Mouse (Mus musculus) kidney, embryonic 16.5 days (tissue): ENCODE results near the gene Galk1. TPM values are rescaled to one million over a fixed set of nuclear protein-coding genes. Genes with fewer than 3 reads are reported as not detected.

Experiments used
- ATAC-seq: fragments of 200-750 bp; cut with Nextera tagmentation; 2 replicates; pipeline ENCODE4 v1.8.0; 2017; ENCODE audit warnings: moderate TSS enrichment; ENCODE audit not compliant: low FRiP score, low TSS enrichment
- H3K27ac ChIP-seq: fragments of 300-500 bp; sonication (generic); 2 replicates; pipeline ENCODE4 v1.5.1; 2014; ENCODE audit warnings: low read length
- H3K27me3 ChIP-seq: fragments of 300-500 bp; sonication (generic); 2 replicates; pipeline ENCODE4 v1.6.1; 2014; ENCODE audit warnings: low read length, control low read depth, mixed read lengths; ENCODE audit not compliant: insufficient read depth
- H3K36me3 ChIP-seq: fragments of 300-500 bp; sonication (generic); 2 replicates; pipeline ENCODE4 v1.6.1; 2014; ENCODE audit warnings: low read length, control low read depth, mixed read lengths; ENCODE audit not compliant: insufficient read depth
- H3K4me1 ChIP-seq: fragments of 300-500 bp; sonication (generic); 2 replicates; pipeline ENCODE4 v1.6.1; 2014; ENCODE audit warnings: low read length, control low read depth, mixed read lengths; ENCODE audit not compliant: insufficient read depth
- H3K4me2 ChIP-seq: fragments of 300-500 bp; sonication (generic); replicated peaks from 2 replicates; pipeline ENCODE4 v1.6.1; 2014; ENCODE audit warnings: low read depth, low read length
- H3K4me3 ChIP-seq: fragments of 300-500 bp; sonication (generic); 2 replicates; pipeline ENCODE4 v1.5.1; 2014; ENCODE audit warnings: mild to moderate bottlenecking, low read length
- H3K9ac ChIP-seq: fragments of 300-500 bp; sonication (generic); replicated peaks from 2 replicates; pipeline ENCODE4 v1.6.1; 2014; ENCODE audit warnings: low read length
- H3K9me3 ChIP-seq: fragments of 300-500 bp; sonication (generic); 2 replicates; pipeline ENCODE4 v1.6.1; 2016; ENCODE audit warnings: low read length, control low read depth
- WGBS: fragments of 180-500 bp; shearing (Covaris S2); extraction: QIAGEN DNeasy Blood & Tissue Kit; methylation state at CpG from one replicate; pipeline ENCODE4 v1.1.7; 2014; 5-methylcytosine and 5-hydroxymethylcytosine counted together
- polyA plus RNA-seq: library from polyadenylated mRNA; unstranded; fragments of >200 nt; fragmentation: Nextera tagmentation; extraction: Ambion mirVana; gene quantifications from 2 replicates; pipeline ENCODE4 v1.2.1, GENCODE M21; 2015

The Galk1 gene
- polyA plus RNA-seq, 1 experiment from 2014 or later, result 240 TPM

- H3K9me3 ChIP-seq, result no peaks in the 10 kb centered on the region
- H3K4me3 ChIP-seq, result peak overlapping the region; percentile 70
- 27% methylated on average over 14 of the region's 14 CpGs for WGBS
- H3K27me3 ChIP-seq, result no peaks in the 10 kb centered on the region
- peak overlapping the region; percentile 90 for H3K4me2 ChIP-seq
- peaks cover 8% of the 10 kb centered on the region; the same call in 1 of the 2 replicates for H3K36me3 ChIP-seq
- peak overlapping the region; percentile 99 for H3K27ac ChIP-seq
- H3K9ac ChIP-seq, result peak overlapping the region; percentile 95
- ATAC-seq, result peak; percentile 21; the same call in 1 of the 2 replicates
- H3K4me1 ChIP-seq, result peaks cover 26% of the 10 kb centered on the region
Measured at GRCm38 (mm10) chr11:116030898-116031845, 18.7 kb upstream of the Galk1 start.

DNA sequence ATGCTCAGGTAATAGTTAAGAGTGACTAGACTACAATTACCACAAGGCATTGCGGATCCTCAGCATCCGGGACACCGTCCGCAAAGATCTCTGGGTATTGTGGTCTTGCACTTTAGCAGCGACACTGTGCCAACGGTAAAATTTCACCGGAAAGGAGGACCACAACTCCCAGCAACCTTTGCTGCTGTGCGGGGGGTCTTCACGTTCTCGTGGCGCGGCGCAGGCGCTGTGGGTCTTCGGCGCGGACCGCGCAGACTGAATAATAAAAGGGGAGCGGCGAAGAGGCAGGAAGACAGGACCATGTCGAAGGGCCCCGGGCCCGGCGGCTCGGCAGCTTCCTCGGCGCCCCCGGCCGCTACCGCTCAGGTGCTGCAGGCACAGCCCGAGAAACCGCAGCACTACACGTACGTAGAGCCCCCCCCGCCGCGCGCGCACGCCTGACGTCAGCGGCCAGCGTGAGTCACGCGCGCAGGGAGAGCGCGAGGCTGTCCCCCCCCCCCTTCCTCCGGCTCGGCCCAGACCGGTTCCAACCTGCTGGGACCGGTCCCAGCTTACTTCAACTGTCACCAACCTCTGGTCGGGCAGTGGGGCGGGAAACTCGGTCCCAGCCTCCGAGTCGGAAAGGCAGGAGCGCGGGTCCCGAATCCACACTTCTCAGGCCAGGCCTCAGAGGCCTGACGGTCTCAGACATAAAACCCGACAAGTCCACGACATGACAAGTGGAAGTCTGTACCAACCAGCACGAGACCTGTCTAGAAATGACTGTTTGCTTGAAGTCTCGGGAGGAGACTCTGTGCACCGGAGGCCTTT, 17.8 kb upstream of the Galk1 start, which contains the start of gene Unk:
Gene Unk, plus strand, starts transcription at position 235 of the 810 bp plus-strand sequence.
- WGBS, result under 1% methylated on average over 61 of the region's 67 CpGs
- peaks cover 26% of the 10 kb centered on the region for H3K4me1 ChIP-seq

DNA sequence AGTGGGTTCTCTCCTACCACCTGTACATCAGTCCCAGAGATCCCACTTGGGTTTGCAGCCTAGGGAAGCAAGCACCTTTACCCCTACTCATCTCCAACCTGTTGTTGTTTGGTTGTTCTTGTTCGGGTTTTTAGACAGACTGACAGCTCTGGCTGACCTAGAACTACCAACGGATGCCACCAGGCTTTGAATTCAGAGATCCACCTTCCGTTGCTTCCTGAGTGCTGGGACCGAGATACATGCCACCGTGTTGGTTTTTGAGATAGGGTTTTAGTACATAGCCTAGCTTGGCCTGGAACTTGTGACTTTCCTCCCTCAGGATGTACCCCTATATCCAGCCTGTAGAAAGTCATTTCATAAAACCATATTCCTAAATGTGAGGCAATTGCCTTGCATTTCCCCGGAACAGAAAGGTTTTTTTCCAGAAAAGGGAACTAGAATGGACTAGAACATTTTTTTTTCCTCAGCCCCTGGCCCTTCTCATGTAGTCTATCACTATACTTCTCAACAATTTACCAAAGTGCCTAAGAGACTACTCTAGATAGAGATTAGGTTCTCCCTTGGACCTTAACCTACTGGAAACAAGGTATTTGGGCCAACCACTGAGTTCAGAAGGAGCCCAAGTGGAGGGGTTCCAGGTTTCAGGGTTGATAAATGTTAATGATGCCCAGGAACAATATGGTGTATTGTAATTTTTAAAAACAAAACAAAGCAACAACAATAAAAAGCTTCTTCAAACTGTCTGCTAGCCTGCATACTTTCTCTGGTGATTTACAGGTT, 16.8 kb upstream of the Galk1 start:
- no peak for ATAC-seq
- 76% methylated on average over 6 of the region's 6 CpGs for WGBS
- Histone ChIP-seq H3K27ac (peak overlapping the region; percentile 73), H3K9ac (peak overlapping the region; percentile 69), H3K9me3 (no peaks in the 10 kb centered on the region), H3K27me3 (no peaks in the 10 kb centered on the region), H3K4me3 (peak overlapping the region; percentile 70), H3K36me3 (0 out of 2 replicates have a peak, but pooled peaks cover 3% of the 10 kb centered on the region), H3K4me2 (peak overlapping the region; percentile 62), H3K4me1 (peaks cover 26% of the 10 kb centered on the region)

More for the DNA sequence above, 17.8 kb upstream of the Galk1 start, which contains the start of gene Unk:
- ATAC-seq, result peak; percentile 96
- Histone ChIP-seq H3K4me3 (peak within 1 kb of the TSS; percentile 70), H3K27me3 (no peaks in the 10 kb centered on the region), H3K4me2 (peak within 1 kb of the TSS; percentile 90), H3K9me3 (no peaks in the 10 kb centered on the region), H3K27ac (peak within 1 kb of the TSS; percentile 99), H3K36me3 (peaks cover 8% of the 10 kb centered on the region; the same call in 1 of the 2 replicates), H3K9ac (peak within 1 kb of the TSS; percentile 95)

DNA sequence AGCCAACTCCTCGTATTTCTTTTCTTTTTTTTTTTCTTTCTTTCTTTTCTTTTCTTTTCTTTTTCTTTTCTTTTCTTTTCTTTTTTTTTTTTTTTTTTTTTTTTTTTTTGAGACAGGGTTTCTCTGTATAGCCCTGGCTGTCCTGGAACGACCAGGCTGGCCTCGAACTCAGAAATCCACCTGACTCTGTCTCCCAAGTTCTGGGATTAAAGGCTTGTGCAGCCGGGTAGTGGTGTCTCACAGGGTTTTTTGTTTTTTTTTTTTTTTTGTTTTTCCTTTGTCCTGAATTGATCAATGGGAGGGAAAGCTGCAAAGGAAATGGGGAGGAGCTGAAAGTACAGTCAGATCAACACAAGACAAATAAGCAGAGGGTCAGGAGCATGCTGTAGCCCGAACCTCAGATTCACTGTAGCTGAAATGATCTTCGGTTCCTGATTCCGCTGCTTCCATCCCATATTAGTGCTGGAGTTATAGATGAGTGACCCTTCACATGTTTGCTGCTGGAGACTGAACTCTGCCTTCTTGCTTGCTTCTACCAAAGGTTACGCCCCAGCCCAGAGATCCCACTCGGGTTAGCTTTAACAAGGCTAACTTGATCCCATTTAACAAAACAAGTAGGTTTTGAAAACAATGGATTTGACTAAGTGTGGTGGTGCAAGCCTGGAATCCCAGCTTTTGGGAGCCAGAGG, 15.8 kb upstream of the Galk1 start:
- H3K4me3 ChIP-seq, result no peak overlapping the region
- ATAC-seq, result no peak
- WGBS, result 79% methylated on average over 9 of the region's 9 CpGs

DNA sequence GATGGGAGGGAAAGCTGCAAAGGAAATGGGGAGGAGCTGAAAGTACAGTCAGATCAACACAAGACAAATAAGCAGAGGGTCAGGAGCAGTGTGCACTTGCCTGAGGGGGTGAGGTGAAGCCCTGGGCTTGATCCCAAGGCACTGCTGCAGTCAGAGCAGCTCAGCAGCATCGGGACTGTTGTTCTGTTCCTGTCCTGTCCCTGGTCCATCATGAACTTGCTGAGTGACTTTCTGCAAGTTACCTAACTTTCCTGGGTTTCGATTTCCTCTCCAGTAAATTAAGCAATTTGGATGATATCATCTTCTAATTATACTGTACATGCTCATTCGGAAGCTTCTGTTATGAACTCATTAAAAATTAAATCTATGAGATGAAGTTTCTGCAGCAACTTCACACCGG, 15.2 kb upstream of the Galk1 start, which contains the start of gene H3f3b:
Gene H3f3b, minus strand, starts transcription at position 207 of the 400 bp plus-strand sequence.
- Histone ChIP-seq H3K9me3 (no peaks in the 10 kb centered on the region), H3K4me2 (no peak within 1 kb of the TSS), H3K27ac (no peak within 1 kb of the TSS), H3K4me1 (peaks cover 23% of the 10 kb centered on the region), H3K36me3 (0 out of 2 replicates have a peak, but pooled peaks cover 6% of the 10 kb centered on the region), H3K9ac (no peak within 1 kb of the TSS), H3K27me3 (no peaks in the 10 kb centered on the region), H3K4me3 (no peak within 1 kb of the TSS)
- no peak for ATAC-seq
- 75% methylated on average over 4 of the region's 4 CpGs for WGBS

More for the DNA sequence above, 15.8 kb upstream of the Galk1 start:
- no peak overlapping the region for H3K27ac ChIP-seq
- H3K4me2 ChIP-seq, result no peak overlapping the region
- no peaks in the 10 kb centered on the region for H3K9me3 ChIP-seq
- H3K4me1 ChIP-seq, result peaks cover 26% of the 10 kb centered on the region
- no peak overlapping the region for H3K9ac ChIP-seq
- 0 out of 2 replicates have a peak, but pooled peaks cover 6% of the 10 kb centered on the region for H3K36me3 ChIP-seq
- no peaks in the 10 kb centered on the region for H3K27me3 ChIP-seq

- H3K27ac ChIP-seq, result no peak overlapping the region
- no peaks in the 10 kb centered on the region for H3K9me3 ChIP-seq
Measured at GRCm38 (mm10) chr11:116025056-116025845, 12.7 kb upstream of the Galk1 start.

GRCm38 (mm10) chr11:116024356-116024808, 11.9 kb upstream of the Galk1 start:
- Histone ChIP-seq H3K9me3 (no peaks in the 10 kb centered on the region), H3K36me3 (peaks cover 12% of the 10 kb centered on the region), H3K4me1 (peaks cover 14% of the 10 kb centered on the region; the same call in 1 of the 2 replicates), H3K4me3 (peak overlapping the region; percentile 89), H3K27me3 (no peaks in the 10 kb centered on the region), H3K4me2 (no peak overlapping the region), H3K9ac (peak overlapping the region; percentile 99), H3K27ac (peak overlapping the region; percentile 97)
- ATAC-seq, result peak; percentile 95
- under 1% methylated on average over 37 of the region's 37 CpGs for WGBS

More at GRCm38 (mm10) chr11:116025056-116025845, 12.7 kb upstream of the Galk1 start:
- ATAC-seq, result no peak
- H3K36me3 ChIP-seq, result peaks cover 12% of the 10 kb centered on the region
- H3K4me3 ChIP-seq, result no peak overlapping the region
- no peak overlapping the region for H3K4me2 ChIP-seq
- peaks cover 18% of the 10 kb centered on the region; the same call in 1 of the 2 replicates for H3K4me1 ChIP-seq
- H3K9ac ChIP-seq, result no peak overlapping the region
- H3K27me3 ChIP-seq, result no peaks in the 10 kb centered on the region
- WGBS, result 90% methylated on average over 3 of the region's 3 CpGs

- peaks cover 12% of the 10 kb centered on the region for H3K36me3 ChIP-seq
- ATAC-seq, result peak; percentile 74
- under 1% methylated on average over 54 of the region's 57 CpGs for WGBS
- H3K4me2 ChIP-seq, result peak overlapping the region; percentile 50
- peak overlapping the region; percentile 99 for H3K9ac ChIP-seq
- H3K9me3 ChIP-seq, result no peaks in the 10 kb centered on the region
- peak overlapping the region; percentile 97 for H3K27ac ChIP-seq
- H3K27me3 ChIP-seq, result no peaks in the 10 kb centered on the region
- peaks cover 10% of the 10 kb centered on the region; the same call in 1 of the 2 replicates for H3K4me1 ChIP-seq
- H3K4me3 ChIP-seq, result peak overlapping the region; percentile 89
Measured at GRCm38 (mm10) chr11:116023771-116024355, 11.3 kb upstream of the Galk1 start.
